Mouse (Mus musculus) gastrocnemius, adult 8-10 months (tissue): Measurements from ENCODE around the gene Acot11. TPM values are rescaled to one million over a fixed set of nuclear protein-coding genes. Genes with fewer than 3 reads are reported as not detected.
A peak's percentile ranks its signal among the peaks of the same experiment; 100 is the strongest.
"Not testable (repeated sequence)": the region's sequence is repeated elsewhere in the genome, so short reads cannot be mapped to it uniquely, and the experiment has no call there.

Source experiments
- DNase-seq, 2 experiments: peaks; one replicate each; pipeline ENCODE4 v3.0.0; 2022; ENCODE audit warnings: low spot score in 2 of 2
- total RNA-seq, 4 experiments: library from RNA; stranded (reverse); gene quantifications; 2 replicates each; pipeline ENCODE4 v1.2.4; 2022

The Acot11 gene
- total RNA-seq, 4 experiments from 2014 or later: 9.1 to 12.9 (median 10.1) TPM

DNA sequence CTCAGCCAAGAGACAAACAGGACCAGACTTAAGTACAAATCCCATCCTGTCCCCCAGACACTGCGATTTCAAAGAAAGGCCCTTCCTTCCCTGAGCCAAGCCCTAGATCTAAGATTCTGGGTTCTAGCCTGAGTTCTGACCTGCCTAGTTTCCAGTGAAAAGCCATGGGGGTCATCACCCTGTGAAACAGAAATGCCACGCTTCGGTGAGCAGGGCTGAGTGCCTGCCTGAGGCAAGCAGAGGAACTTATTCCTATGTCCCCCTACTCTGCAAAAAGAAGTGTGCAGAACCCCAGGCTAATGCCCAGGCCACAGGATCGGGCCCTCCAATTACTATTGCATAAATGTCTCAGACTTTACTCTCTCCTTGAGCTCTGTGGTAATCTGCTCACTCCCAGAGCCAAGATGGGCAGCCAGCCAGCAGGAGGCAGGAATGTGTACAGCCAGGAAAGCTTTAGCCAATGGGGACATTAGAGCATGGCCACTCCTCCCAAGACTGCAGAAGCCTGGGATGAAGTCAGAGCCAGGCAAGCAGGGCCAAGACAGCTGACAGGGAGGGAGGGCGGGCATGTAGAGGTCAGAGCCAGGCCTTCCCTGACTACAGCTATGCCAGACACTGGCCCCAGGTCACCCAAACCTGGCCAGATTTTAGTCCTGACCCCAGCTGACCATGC lies 26.5 kb downstream of the Acot11 start:
- peak; percentile 96 to 99 for DNase-seq

GRCm38 (mm10) chr4:106776998-106777397 lies 27.8 kb downstream of the Acot11 start:
- no peak for DNase-seq

GRCm38 (mm10) chr4:106775767-106776166 lies 29.0 kb downstream of the Acot11 start:
- DNase-seq: not testable (repeated sequence)

DNA sequence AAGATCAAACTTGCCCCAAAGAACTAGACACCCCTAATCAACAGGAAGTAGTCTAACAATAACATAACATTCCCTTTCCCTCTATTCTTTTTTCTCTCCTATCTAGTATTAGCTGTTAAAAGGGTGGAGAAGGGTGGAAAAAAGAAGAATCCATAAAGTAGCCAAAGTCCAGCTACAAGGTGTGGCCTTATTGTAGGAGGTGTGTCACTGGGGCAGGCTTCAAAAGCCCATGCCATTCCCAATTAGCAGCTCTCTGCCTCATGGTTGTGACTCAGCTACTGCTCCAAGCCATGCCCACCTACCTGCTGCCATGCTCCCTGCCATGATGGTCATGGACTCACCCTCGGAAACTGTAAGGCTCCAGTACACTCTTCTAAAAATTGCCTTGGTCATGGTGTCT lies 32.2 kb downstream of the Acot11 start:
- DNase-seq: no peak

DNA sequence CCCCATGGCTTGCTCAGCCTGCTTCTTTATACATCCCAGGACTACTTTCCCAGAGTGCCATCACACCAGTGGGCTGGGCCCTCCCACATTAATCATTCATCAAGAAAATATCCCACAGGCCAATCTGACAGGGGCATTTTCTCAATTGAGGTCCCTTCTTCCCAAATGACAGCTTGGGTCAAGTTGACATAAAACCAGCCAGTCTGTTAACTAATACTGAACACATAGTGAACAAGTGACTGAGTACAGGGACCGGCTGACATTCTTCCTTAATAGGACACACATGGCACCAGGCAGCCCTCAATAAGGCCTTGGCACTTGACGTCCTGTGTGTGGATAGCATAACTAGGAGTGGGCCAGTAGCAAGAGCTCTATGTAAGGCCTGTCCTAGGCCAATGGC lies 35.5 kb downstream of the Acot11 start:
- no peak for DNase-seq

DNA sequence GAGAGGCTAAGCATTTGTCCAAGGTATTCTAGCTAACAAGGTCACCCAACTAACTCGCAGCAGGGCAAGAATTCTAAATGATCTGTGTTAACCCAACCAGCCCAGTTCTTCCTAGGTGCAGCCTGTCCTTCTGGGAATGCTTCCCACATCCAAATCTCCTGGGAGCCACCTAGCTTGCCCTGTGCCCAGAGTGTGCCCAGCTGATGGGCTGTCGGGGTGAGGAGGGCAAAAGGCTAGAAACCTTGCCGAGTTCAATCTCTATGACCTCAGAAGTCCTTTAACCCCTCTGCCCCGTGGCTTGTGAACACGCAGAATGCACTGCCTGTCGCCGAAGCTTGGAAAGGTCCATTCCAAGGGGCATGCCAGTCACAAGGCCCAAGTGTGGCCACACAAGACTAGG lies 40.6 kb downstream of the Acot11 start:
- DNase-seq: no peak

DNA sequence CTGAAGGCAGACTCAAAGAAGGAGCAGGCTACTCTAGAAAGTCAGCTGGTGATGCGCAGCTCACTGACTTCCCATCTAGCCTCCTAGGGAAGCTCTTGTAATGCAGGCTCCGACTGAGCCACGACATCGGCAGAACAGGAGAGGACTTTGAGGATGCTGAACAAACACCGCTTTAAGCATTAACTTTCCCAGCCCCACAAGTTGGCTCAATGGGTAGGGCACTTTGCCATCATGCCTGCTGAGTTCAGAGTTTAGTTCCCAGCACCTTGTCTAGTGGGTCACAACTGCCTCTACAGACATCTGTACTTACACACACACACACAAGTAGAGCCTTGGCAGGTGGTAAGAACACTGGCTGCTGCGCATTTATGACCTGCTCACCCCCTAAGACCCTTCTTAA lies 53.1 kb downstream of the Acot11 start:
- no peak for DNase-seq

- DNase-seq: peak; percentile 16 to 36
These were observed 55.1 kb downstream of the Acot11 start for GRCm38 (mm10) chr4:106749699-106750098.

DNA sequence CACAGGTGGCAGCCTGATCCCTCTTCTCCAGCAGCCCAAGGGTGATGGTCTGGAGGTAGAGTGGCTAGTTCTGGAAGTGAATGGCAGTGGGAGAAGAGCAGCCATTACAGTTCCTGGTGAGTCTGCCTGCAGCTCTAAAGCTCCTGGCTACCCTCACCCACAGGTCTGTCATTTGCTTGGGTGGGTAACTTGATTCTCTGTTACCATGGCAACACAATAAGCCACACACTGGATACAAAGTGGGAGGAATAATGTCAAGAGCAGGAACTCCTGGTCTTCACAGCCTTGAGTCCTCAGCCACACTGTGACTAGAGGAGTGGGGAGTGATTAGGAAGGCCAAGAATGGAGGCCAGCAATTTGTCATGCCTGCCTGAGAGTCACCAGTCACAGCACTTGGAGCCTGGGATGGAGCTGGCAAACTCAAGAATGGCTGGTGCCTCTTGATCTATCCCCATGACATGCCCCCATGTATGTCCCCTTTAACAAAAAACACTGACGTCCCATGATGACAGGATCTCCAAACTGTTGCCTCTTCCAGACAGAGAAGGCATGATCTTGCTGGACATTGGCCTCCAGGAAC lies 57.7 kb downstream of the Acot11 start:
- DNase-seq: no peak

DNA sequence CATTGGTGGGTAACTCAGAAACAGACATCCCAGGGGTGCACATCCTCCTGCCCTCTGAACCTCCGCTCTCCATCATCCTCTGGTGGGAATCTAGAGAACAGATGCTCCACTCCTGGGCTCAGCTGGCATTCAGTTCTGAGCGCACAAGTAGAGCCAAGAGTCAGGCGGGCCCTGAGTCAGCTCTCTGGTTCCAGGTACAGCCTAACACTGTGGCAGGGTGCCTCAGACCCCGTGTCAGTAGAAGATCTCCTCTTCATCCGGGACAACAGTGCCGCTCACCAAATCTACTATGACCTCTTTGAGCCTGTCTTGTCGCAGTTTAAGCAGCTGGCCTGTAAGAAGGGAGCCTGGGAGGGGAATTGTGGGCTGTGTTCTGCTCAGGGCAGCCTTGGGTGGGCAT lies 58.9 kb downstream of the Acot11 start:
- DNase-seq: no peak

- DNase-seq: no peak
These were observed 66.9 kb downstream of the Acot11 start for GRCm38 (mm10) chr4:106737904-106738303.

- not testable (repeated sequence) for DNase-seq
These were observed 67.9 kb downstream of the Acot11 start for GRCm38 (mm10) chr4:106736884-106737283.

GRCm38 (mm10) chr4:106733636-106734035 lies 71.2 kb downstream of the Acot11 start, which contains the start of gene Fam151a:
Gene Fam151a, plus strand, starts transcription at chr4:106733889.
- no peak for DNase-seq

GRCm38 (mm10) chr4:106730814-106731213 lies 74.0 kb downstream of the Acot11 start, which contains the start of gene Mroh7:
Gene Mroh7, minus strand, starts transcription at chr4:106730925.
- DNase-seq: no peak

DNA sequence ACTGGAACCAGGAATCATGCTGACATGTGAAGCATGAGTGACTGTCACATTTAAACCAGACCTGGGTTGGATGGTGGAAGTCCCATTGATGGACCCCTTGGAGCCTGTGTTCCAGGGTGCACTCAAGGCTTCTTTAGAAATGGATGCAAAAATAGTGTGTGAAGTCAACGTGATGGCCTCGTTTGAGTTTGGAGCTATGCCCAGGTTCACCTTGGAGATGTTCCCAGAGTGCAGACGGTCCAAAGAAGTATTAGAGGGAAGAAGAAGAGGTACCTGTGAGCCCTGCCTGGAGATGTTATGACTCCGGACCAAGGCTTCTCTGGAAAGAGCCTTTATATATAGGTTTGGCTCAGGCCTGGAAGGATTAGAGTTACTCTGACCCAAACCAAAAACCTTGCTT lies 84.2 kb downstream of the Acot11 start:
- peak; percentile 52 to 57 for DNase-seq

- no peak for DNase-seq
These were observed 91.2 kb downstream of the Acot11 start for GRCm38 (mm10) chr4:106713622-106714021.

GRCm38 (mm10) chr4:106708408-106708807 lies 96.4 kb downstream of the Acot11 start:
- peak; percentile 51 to 57 for DNase-seq

DNA sequence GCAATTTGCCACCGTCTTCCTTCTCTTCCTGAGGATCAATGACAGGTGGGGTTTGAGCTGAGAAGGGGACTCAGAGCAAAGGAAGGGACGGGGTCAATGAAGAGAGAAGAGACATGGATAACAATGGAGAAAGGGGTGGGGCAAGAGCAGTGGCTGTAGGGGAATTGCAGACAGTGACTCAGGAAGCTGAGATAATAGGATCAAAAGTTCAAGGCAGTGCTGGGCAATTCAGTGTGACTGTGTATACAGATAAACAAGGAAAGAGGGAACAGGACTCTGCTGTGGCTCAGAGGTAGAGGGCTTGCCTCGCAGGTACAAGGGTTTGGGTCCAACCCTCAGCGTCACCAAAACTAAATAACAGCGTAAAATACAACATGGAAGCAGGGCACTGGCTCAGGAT lies 96.8 kb downstream of the Acot11 start:
- no peak for DNase-seq

DNA sequence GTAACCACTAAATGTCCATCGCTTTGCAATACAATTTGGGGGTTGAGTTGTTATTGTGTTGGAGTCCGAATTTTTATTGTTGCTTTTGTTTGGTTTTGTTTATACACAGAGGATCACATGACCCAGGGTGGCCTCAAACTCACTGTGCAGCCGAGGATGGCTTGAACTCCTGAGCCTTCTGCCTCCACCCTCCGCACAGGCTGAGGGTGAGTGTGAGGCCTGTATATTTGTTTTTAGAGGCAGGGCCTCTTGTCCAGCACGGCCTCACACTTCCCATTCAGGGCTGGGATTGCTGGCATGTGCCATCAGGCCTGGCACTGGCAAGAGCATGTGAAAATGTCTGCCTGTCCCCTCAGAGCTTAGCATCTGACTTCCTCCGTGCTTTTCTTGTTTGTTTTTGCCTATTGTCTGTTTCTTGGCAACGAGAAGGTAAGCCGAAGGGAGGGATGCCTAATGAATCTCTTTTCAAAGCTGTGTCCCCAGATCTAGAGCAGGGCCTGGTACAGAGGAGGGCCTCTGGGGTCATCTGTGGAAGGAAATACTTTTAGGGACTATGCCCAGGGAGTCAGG lies 99.6 kb downstream of the Acot11 start:
- DNase-seq: no peak

- no peak for DNase-seq
These were observed 100.4 kb downstream of the Acot11 start for GRCm38 (mm10) chr4:106704416-106704815.

DNA sequence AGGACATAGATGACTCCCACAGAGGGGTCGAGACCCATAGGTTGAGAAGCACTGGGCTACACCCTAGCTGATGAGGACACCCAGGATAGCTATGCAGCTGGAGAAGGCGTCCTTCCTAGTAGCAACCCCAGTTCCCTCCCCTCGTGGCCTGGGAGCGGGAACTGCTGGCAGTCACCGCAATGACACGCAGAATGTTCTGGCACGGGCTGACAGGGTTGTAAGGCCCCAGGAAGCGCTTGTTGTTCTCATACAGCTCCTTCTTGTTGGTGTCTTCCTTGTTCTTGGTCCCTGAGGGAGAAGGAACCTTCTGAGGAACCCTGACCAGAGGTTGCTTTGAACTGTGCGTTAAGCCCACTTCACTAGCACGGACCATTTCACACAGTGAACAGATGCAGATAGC lies 100.8 kb downstream of the Acot11 start:
- DNase-seq: no peak

- no peak for DNase-seq
These were observed 104.0 kb downstream of the Acot11 start for GRCm38 (mm10) chr4:106700798-106701197.

- peak in 1 of 2 experiments; percentile 21 for DNase-seq
These were observed 104.8 kb downstream of the Acot11 start for GRCm38 (mm10) chr4:106699989-106700388.
